Mouse (Mus musculus): ENCODE results near the gene Sema3d.

The Sema3d gene

GRCm38 (mm10) chr5:12574551-12574950, 191.4 kb downstream of the Sema3d start:
- in situ Hi-C loops (cut with MboI; ENCODE audit: low pct_unique_long_range_greater_than_20kb in 1 of 2, low sequenced_read_pairs in 2 of 2, unreplicated experiment in 1 of 2): loop anchor here in 1 of 2 experiments (25.0 kb wide), 1 partner anchor 537 kb away; no protein-coding TSS in a partner anchor

- in situ Hi-C loops (cut with MboI; ENCODE audit: low pct_unique_long_range_greater_than_20kb in 1 of 2, low sequenced_read_pairs in 2 of 2, unreplicated experiment in 1 of 2): no loop called here
Observed at GRCm38 (mm10) chr5:12575262-12575661, 192.1 kb downstream of the Sema3d start.

GRCm38 (mm10) chr5:12579752-12580151, 196.6 kb downstream of the Sema3d start:
- in situ Hi-C loops (cut with MboI; ENCODE audit: low pct_unique_long_range_greater_than_20kb in 1 of 2, low sequenced_read_pairs in 2 of 2, unreplicated experiment in 1 of 2): no loop called here

GRCm38 (mm10) chr5:12582540-12582939, 199.4 kb downstream of the Sema3d start:
- in situ Hi-C loops (cut with MboI; ENCODE audit: low pct_unique_long_range_greater_than_20kb in 1 of 2, low sequenced_read_pairs in 2 of 2, unreplicated experiment in 1 of 2): no loop called here

GRCm38 (mm10) chr5:12583293-12583834, 200.2 kb downstream of the Sema3d start:
- in situ Hi-C loops (cut with MboI; ENCODE audit: low pct_unique_long_range_greater_than_20kb in 1 of 2, low sequenced_read_pairs in 2 of 2, unreplicated experiment in 1 of 2): no loop called here

- in situ Hi-C loops (cut with MboI; ENCODE audit: low pct_unique_long_range_greater_than_20kb in 1 of 2, low sequenced_read_pairs in 2 of 2, unreplicated experiment in 1 of 2): no loop called here
Observed at GRCm38 (mm10) chr5:12584886-12585285, 201.7 kb downstream of the Sema3d start.

GRCm38 (mm10) chr5:12634227-12634980, 251.2 kb downstream of the Sema3d start:
- in situ Hi-C loops (cut with MboI; ENCODE audit: low pct_unique_long_range_greater_than_20kb in 1 of 2, low sequenced_read_pairs in 2 of 2, unreplicated experiment in 1 of 2): no loop called here

GRCm38 (mm10) chr5:12637763-12638468, 254.7 kb downstream of the Sema3d start:
- in situ Hi-C loops (cut with MboI; ENCODE audit: low pct_unique_long_range_greater_than_20kb in 1 of 2, low sequenced_read_pairs in 2 of 2, unreplicated experiment in 1 of 2): no loop called here

Data from mouse embryonic stem cell (cell line).